Mouse (Mus musculus): ENCODE data around the gene Slc48a1.

Gene Slc48a1

DNA sequence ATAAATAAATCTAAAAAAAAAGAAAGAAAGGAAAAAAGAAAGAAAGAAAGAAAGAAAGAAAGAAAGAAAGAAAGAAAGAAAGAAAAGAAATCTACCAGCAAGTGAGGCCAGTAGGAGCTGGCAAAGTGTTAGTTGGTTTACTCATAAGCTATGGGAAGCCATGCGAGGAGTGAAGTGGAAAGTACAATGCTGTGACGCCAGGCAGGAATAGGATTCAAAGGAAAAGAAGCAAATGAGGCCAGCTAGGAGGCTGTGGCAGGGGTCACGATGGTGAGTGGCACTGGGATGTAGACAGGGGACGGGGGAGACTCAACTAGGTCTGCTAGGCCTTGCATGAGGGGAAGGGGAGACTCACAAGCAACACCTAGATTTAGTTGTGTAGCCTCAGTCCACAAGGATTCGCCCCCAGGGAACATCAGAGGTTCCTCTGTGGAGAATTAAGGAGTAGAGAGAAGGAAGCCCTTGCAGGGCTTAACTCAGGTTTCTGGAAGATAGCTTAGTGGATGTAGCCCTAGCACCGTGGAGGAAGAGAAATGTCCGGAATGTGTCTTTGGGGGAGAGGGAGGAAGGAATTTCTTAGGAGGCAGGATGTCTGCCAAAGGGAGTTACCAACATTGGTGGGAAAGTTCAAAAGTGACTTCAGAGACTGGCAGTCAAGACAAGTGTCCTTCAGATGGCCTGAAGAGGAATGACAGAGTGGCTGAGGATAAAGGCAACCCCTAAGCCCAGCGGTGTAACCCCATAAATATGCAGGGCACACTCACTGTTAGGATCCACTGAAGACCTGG is at the start of gene Slc48a1:
Slc48a1 (plus strand) TSS at position 210 of the 788 bp plus-strand sequence.
- DNase-seq (ENCODE audit: low spot score), result no peak

DNA sequence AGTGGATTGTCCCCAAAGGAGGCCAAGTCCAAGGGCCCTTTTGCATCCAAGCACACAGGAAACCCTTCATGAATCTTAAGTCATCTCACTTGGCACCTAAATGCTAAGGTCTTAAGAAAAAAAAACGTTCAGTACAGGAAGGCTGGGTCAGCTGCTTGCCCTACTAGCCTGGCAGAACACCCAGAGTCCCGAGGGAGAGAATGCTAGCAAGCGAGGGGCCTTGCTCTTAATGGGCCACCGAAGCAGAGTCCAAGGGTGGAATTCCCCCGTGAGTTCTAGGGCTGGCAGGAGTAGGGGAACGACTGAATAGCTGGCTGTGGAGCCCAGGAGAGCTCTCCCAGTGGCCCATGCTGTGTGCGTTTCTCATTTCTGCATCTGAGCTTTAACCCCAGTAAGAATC is 49.5 kb upstream of the Slc48a1 start:
- peak; percentile 70 for DNase-seq (ENCODE audit: low spot score)

DNA sequence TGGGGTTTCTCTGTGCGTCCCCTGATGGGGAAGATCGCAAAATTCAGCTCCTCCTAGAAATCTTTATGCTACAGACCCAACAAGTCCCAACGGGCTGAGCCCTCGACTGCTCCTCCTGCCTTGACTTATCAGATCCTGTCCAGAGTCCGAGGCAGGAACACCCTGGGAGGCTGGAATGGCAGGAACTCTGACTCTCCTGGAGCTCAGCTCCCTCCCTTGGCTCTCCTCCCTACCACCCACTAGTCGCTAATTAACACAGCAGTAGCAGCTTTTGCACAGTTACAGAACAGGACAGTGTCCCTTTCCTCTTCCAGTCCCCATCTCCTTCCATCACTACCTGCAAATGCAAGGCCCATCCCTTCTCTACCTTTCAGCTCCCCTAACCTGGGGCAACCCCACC is 48.0 kb upstream of the Slc48a1 start:
- DNase-seq (ENCODE audit: low spot score), result no peak

DNA sequence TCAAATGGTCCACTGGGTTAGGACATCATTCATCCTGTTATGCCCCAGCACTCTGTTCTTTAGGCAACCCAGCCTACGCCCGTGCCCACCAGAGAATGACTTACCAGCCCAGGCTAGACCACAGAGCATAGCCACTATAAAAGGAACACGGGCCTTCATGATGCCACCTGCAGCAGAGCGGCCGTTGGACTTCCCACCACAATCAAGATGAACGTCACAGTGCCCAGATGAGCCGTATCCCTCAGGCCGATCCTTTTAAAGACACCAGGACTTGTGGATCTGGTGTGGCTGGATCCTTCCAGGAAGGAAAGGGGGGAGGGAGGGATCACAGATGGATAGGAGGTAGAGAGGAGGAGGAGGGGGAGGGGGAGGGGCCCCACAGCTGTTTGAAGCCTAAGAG is 47.2 kb upstream of the Slc48a1 start, which contains the start of gene Endou:
Endou (minus strand) TSS at position 229 of the 400 bp plus-strand sequence.
- DNase-seq (ENCODE audit: low spot score), result no peak

DNA sequence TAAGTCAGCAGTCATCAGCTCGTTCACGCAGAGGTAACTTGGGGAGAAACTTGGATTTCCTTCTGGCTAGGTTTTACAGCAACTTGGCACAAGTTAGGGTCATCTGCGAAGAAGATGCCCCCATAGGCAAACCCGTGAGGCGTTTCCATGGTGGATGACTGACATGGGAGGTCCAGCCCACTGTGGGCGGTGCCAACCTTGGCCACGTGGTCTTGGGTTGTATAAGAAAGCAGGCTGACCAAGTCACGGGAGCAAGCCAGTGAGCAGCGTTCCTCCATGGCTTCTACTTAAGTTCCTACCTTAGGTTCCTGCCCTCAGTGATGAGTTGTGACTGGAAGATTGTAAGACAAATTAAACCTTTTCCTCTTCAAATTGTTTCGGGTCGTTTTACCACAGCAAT is 46.3 kb upstream of the Slc48a1 start:
- no peak for DNase-seq (ENCODE audit: low spot score)

DNA sequence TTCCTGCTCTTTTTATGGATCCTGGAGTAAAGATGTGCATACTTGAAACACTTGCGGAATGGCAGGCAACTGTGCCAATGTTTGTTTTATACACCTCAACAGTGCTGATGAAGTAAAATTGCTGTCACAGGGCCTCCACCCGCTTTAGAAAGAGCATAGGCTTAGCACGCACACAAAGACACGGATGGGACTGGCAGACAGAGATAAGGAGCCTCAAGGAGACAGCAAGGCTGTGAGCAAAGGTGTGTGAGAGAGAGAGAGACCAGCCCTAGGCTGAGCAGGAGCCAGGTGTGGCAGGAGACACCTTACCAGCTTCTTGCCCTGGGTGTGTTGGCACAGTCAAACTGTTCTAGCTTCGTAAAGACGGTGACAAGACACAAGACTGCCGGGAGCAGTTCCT is 39.4 kb upstream of the Slc48a1 start:
- DNase-seq (ENCODE audit: low spot score), result no peak

DNA sequence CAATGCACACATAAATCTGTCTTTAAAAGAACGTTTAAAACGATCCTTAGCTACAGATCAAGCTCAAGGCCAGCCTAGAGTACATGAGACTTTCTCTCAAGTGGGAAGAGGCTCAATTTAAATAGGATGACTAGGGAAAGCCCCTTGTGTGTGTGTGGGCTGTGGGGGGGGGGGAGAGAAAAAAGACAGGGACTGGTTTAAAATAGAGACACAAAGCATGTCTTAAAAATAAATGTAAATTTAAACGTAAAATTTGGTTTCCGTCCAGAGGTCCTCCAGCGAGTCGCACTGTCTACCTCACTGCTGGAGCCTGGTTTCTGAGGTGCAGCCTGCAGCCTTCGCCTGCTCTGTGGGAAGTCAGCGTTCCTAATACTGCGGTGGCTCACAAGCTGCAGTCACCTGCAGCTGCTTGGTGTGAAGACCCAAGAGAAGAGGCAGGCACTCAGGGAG is 38.0 kb upstream of the Slc48a1 start:
- DNase-seq (ENCODE audit: low spot score), result no peak

DNA sequence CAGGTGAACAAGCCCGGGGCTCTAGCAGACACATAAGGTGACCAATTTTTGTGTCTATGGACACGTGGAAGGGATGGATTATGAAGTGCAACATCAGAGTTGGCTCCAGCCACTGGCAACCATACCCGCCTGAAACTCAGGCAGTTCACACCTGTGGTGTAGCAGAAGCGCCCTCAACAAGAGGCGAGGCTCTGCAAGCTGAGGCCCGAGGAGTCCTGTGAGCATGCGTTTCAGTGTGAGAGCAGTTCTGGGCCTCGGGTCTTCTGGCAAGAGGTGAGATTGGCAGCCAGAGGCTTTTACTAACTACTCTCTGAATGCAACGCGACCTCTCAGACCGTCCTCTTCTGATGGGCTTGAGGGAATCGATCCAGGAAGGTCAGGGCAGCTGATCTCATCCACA is 36.7 kb upstream of the Slc48a1 start:
- no peak for DNase-seq (ENCODE audit: low spot score)

DNA sequence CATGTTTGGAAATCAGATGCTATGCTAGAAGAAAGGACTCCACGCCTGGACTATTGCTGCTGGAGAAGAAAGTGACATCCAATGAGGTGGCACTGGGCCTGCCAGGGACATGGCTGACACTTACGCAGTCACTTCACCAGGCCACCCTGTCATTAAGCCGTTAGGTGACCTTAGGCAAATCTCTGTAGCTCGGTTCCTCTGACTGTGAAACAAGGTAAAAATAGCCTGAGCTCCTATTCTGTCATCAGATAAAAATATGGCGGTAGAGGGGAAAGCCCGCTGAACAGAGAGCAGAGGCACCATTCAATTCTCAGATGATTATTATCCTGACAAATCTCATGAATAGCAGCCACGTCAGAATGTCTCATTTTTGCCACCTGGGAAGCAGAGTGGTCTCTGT is 36.2 kb upstream of the Slc48a1 start:
- DNase-seq (ENCODE audit: low spot score), result no peak

DNA sequence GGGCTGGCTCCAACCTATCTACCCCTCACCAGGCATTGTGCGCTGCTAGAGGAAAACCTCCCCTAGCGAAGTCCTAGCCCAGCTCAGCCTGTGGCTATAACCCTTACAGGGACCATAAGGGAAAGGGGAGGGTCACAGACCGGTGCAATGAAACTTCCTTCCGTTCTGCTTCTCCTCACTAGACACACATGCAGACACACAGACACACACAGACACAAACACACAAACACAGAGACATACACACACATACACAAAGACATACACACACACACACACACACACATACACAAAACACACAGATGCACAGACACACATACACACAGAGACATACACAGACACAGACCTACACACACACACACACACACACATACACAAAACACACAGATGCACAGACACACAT is 35.7 kb upstream of the Slc48a1 start:
- no peak for DNase-seq (ENCODE audit: low spot score)

DNA sequence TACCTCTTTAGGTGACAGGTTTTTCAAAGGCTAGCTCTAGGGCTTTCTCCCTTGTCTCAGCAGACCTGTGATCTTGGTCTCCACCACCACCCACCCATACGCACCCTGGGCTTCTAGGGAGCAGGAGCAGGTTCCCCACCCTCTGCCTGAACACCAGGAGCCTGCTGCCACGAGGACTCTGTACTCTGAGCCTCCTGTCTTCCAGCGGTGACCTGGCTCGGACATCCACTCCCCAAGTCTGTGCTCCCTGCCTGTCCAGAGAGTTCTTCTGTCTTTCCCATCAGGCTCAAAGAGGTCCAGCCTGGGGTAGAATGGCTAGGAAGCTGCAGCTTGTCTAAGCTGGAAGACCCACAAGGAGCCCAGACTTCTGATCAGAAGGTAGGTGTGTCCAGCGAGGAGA is 35.1 kb upstream of the Slc48a1 start:
- DNase-seq (ENCODE audit: low spot score), result no peak

DNA sequence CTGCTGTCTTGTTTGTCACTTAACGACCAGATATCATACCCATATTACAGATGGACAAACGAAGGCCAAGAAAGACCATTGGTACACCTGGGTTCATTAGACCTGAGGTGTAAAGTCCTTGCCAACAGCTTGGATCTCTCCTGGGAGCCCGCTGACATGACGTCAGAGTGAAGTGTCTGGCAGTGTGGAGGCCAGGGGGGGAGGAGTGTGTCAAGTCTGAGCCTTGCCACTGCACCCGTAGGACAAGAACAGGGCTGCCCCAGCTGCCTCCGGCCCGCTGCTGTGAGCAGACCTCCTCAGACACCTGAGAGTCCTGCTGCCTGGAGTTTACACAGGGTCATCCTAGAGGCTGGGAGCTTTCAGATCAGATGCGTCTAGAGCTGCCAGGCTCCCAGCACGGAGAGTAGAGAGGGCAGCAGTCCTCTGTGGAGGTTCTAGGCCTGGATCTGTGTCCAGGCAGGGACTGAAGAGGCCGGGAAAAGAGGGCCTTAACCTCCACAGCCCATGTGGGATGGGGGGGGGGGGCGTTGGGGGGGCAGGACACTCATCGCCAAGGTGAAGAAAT is 34.3 kb upstream of the Slc48a1 start:
- peak; percentile 34 for DNase-seq (ENCODE audit: low spot score)

DNA sequence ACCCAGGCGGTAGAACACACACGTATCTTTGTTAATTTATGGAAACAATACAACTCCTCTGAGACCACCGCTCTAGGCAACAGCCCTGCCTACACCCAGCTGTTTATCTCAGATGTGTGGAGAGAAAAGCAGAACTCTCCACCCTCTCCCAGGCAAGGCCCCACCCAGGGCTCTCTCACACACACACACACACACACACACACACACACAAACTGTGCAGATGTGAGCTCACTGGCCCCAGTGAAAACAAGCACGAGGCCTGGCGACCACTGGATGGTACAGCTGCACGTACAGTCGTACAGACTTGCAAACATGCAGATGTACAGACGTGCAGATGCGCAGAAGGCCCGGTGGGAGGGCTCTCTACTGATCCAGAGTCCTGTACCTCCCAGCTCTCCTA is 33.4 kb upstream of the Slc48a1 start:
- DNase-seq (ENCODE audit: low spot score), result peak; percentile 82

DNA sequence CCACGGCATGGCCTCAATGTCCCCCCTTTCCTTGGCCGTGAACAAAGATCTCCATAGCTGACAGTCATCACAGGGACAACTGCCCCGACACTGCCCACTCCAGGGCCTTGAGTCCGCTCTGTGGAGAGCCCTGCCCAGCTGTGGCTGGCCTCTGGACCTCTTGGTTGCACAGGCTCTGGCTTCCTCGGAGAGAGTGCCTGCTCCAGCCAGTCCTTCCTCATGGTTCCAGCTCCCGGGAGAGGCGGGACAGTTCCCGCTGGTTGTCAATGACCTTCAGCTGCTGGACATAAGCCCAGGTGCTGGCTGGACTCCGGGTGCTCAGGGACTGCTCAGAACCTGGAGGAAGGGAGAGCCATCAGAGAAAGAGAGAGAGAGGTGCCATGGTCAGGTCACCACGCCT is 33.0 kb upstream of the Slc48a1 start:
- peak; percentile 62 for DNase-seq (ENCODE audit: low spot score)

DNA sequence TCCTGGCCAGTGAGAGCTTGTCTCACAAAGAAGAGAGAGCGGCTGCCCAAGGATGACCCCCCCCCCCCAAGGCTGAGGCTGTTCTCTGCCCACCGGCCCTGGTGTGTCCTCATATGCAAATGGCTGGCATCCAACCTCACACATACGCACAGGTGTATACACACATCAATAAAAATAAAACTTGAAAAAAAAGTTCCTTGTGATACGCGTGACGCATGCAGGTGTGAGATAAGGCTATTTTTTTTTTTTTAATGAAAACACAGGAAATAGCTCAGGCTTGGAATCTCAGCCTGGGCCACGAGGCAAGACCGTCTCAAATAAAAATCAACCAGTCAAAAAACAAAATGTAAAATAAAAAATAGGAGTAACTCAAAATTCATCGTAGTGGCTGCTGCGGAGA is 32.0 kb upstream of the Slc48a1 start:
- DNase-seq (ENCODE audit: low spot score), result no peak

DNA sequence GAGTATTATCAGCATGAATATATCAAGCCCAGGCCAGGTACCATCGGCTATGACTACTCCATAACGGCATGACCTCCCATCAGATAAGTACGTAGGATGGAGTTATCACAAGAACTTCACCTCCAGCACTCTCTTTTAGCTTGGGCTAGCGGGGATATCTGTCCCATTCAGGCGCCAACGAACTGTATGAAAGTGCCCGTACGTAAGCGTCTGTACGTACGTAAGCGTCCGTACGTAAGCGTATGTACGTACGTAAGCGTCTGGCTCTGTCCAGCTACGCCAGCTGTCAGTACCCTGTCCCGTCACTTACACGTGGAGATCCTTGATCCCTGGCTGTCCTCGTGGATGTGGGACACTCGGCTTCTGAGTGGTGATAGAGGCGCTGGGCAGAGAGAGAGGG is 31.6 kb upstream of the Slc48a1 start:
- DNase-seq (ENCODE audit: low spot score), result no peak

DNA sequence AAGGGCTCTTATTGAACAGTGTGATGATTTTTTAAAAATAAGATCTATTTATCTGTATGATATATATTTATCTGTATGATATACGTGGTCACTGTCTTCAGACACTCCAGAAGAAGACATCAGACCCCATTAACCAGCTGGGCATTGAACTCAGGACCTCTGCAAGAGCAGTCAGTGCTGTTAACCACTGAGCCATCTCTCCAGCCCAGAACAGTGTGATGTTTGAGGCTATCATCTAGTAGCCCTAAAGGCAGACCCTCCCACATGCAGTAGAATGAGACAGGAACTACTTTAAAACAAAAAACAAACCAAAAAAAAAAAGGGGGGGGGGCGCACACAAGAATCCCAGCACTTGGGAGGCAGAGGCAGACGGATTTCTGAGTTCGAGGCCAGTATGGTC is 30.8 kb upstream of the Slc48a1 start:
- DNase-seq (ENCODE audit: low spot score), result no peak

DNA sequence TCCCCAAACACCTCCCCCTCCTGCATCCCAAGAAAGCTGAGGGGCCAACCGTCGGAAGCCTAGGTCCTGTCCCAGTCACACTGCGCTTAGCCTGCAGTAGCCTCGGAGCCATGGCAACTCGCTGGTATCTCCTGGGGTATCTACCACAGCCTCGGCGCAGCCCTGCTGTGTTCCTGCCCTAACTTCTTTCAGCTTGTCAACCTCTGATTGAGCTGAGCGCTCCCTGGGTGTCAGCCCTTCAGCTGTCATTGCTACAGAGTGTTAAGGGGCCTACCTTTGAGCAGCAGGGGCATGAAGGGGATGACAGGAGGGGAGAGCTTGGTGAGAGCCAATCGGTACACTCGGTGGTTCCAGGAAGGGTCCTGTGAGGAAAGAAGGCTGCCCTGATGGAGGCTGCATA is 30.0 kb upstream of the Slc48a1 start:
- no peak for DNase-seq (ENCODE audit: low spot score)

DNA sequence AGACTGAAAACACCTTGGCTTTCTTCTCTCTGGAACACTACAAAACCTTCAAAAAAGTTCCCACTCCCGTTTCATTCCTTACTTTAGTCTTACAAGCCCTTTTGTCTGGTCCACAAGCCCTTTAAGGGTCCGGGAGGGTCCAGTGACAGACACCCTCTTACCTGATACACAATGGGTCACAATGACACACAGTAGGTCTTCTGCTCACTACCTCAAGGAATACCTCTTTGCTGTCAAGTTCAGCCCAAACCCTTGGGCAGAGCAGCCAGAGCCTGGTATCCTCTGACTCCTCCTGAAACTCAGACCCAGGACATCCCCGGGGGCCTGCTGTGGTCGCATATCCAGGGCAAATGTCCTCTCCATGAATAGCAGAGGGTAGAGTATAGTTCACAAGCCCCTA is 29.4 kb upstream of the Slc48a1 start:
- DNase-seq (ENCODE audit: low spot score), result no peak

DNA sequence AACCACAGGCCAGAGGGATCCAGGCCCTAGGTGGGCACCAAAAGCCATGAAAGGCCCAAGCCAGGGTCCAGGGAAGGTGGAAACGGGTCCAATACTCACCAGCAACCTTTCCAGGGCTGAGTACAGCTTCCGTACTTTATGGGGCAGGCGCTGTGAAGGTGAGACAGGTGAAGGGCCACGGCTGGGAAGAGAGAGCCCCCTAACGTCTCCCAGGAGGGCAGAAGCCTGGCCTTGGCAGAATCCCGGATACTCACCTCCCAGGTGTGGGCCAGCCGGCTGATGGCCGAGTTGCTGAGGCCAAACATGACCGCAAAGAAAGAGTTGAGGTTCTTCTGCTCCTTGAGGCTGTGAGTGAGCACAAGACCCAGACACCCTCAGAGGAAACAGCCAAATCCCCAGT is 28.9 kb upstream of the Slc48a1 start:
- DNase-seq (ENCODE audit: low spot score), result no peak

DNA sequence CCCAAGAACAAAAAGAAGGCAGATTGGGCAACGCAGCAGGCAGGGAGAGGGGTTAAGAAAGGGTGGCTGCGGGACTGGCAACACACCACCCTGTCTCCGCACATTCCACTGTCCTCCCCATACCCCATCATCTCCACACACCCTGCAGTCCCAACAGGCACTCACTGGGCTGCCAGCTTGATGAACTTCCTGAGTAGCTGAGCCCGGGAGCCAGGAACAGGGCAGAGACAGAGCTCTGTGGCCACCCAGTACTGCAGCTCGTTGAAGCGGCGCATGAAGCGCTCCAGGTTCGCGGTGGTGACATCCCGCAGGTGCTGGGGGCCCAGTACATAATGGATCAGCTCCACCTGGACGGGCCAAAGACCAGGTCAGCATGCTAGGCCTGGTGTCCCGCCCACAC is 28.5 kb upstream of the Slc48a1 start:
- no peak for DNase-seq (ENCODE audit: low spot score)

DNA sequence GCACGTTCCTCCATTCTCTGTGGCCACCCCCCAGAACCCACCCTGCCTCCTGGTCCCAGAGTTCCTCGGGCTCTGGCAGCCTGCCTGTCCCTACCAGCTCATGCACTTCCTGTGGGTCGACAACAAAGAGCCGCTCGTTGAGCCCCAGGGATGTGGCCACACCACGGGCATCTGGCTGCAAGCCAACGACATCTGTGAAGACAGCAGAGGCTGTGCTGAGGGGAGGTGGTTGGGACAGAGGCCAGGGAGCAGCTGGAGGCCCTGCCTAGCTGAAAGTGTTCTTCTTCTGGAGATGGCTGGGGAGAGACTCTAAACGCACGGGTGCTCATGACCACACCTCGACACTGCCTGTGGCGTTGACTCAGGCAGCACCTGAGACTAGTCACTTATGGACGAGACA is 27.6 kb upstream of the Slc48a1 start:
- peak; percentile 95 for DNase-seq (ENCODE audit: low spot score)

DNA sequence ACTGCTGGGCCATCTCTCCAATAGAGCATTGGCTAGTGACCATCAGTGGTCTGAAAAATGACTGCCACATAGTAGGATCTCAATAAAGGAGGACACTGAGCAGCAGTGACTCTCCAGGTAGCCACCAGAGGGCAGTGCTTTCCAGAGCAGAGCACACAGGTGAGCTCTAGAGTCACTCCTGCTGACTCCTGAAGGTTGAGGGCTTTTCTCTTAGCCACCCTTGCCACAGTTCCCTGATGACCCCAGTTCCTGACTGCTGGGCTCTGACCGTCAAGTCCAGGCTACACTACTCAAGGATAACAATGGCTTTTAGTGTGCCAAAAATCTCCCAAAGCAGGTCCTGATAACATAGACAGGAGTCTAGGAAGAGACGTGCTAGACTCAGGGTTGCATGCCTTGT is 26.6 kb upstream of the Slc48a1 start:
- DNase-seq (ENCODE audit: low spot score), result no peak

DNA sequence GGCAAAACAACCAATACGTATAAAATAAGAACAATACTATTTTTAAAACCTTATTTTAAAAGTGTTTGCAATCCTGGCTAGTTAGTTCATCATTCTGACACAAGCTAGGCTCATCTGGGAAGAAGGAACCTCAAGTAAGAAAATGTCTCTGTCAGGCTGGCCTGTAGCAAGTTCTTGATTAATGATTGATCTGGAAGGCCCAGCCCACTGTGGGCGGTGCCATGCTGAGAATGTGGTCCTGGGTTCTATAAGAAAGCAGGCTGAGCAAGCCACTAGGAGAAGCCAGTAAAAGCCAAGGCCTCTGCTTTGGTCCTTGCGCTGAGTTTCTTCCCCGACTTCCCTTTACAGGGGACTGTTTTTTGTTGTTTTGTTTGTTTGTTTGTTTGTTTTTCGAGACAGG is 25.8 kb upstream of the Slc48a1 start:
- DNase-seq (ENCODE audit: low spot score), result no peak

All from MN1 (cell line).